Mouse (Mus musculus) thymus, postnatal 14 days (tissue): ENCODE data around the gene Cacna1c.

ENCODE experiments used
- DNase-seq: peaks from one replicate; pipeline ENCODE4 v3.0.0; 2021

Cacna1c gene

GRCm38 (mm10) chr6:118731937-118732336, 464.3 kb downstream of the Cacna1c start:
- DNase-seq, result no peak

DNA sequence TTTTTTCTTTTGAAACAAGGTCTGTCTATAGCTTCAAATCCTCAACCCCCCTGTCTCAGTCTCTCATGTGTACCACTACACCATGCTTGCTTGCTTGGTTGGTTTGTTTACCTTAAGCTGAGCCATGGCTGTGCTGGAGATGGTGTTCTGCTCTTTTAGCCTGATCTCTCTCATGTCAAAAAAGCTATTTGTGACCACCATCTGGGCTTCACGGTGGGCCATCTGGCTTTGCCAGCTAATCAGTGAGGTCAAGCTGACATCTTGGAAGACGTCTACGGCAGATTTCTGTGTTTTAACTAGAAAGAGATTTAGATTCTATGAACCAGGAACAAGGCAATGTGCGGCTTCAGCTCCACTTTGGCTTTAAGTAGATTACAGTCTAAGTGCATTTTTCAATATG, 471.3 kb downstream of the Cacna1c start:
- DNase-seq, result no peak

DNA sequence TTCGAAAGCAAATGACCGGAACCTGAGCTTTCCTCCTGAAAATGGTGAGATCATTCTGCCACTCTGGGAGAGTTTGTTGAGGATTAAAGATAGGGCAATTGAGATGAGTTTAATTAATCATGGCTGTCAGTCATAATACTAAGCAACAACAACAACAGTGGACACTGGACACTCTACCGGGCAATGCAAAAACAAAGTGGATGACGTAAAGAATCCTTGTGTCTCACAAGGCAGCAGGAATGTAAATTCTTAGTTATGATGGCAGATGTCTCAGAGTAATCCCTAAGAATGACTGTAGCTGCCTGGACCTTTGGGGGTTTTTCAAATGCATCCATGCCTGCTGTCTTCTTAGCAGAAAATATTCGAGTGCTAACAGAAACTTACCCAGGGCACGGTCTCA, 471.8 kb downstream of the Cacna1c start:
- no peak for DNase-seq

GRCm38 (mm10) chr6:118722336-118722735, 473.9 kb downstream of the Cacna1c start:
- no peak for DNase-seq

GRCm38 (mm10) chr6:118719486-118719885, 476.7 kb downstream of the Cacna1c start:
- no peak for DNase-seq

- no peak for DNase-seq
Observed at GRCm38 (mm10) chr6:118713286-118713685, 482.9 kb downstream of the Cacna1c start.

DNA sequence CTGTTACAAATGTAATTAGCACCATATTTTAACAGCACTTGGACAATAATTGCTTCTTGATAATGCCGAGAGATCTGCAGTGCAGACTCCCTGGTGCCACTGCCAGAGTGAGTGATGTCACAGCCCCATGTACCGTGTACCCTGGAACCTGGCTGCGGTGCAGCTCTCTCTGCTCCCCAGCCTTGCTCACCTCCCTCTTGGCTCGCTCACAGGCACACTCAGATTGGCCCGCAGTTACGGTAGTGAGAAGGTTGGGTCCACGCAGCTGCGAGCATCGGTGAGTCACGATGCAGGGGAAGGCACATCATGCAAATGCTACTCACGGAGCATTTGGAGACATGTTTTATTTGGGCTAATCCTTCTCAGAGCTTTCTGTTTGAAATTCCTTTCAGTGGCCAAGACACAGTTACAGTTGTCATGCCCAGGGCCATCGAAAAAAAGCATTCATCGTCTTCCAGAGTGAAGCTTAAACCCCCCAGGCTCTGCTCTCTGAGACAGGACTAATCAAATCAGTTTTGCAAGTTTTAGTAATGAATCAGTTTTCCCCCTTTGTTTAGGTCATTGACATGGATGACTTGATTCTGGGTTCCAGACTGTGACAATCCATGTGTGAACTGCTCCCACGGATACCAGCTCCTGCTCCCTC, 484.4 kb downstream of the Cacna1c start:
- no peak for DNase-seq

DNA sequence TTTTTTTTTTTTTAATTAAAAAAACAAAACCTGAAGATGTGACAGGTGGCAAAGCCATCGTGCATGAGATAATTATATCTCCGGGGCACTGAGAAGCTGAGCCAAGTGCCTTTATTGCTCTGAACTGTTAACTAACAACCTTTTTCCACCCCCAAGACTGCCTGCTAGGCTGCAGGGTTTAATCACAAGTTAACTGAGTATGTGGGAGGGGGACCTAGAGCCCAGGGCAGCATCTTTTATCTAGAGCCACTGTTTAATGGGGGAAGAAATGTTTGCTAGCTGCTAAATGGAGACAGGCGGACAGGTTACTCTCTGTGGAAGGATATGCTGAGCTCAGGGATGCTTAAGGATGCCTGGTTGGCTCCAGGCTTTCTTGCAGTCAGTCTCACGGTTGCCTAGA, 489.2 kb downstream of the Cacna1c start:
- no peak for DNase-seq

- no peak for DNase-seq
Observed at GRCm38 (mm10) chr6:118705840-118706239, 490.4 kb downstream of the Cacna1c start.

DNA sequence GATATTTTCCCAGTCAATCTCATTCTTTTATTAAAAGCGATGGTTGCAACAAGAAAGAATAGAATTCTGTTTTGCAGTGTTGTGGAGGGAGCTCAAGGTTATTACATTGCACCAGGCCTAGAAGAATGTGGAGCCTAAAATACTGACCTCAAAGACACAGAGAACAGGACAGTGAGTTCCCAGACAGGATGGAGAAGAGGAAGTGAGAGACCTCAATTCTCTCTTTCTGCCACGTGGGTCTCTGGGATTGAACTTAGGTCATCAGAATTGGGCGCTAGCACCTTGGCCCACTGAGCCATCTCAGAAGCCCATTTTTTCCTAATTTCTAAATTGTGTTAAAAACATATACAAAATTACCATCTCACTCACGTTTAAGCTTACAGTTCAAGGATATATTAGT, 501.6 kb downstream of the Cacna1c start:
- DNase-seq, result no peak

GRCm38 (mm10) chr6:118689447-118689846, 506.8 kb downstream of the Cacna1c start:
- no peak for DNase-seq

GRCm38 (mm10) chr6:118688856-118689255, 507.4 kb downstream of the Cacna1c start:
- no peak for DNase-seq

GRCm38 (mm10) chr6:118680814-118681213, 515.4 kb downstream of the Cacna1c start:
- no peak for DNase-seq

- DNase-seq, result no peak
Observed at GRCm38 (mm10) chr6:118678031-118678430, 518.2 kb downstream of the Cacna1c start.

DNA sequence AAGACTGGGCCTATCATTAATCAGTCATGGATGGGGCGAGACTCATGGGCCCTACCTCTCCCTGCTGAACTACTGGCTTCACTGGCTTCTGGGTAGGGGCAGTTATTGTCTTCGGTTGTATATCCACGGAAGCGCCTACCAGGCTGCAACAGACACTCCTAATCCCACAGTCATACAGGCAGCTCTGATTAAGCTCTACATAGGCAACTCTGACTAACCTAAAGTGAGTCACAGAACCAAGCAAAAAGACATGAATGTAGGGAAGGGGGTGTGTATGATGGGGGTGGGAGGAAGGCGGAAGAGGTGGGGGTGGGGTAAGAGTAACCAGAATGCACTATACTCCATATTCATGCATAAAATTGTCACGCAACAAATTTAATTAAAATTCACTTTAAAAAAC, 518.9 kb downstream of the Cacna1c start:
- DNase-seq, result no peak

DNA sequence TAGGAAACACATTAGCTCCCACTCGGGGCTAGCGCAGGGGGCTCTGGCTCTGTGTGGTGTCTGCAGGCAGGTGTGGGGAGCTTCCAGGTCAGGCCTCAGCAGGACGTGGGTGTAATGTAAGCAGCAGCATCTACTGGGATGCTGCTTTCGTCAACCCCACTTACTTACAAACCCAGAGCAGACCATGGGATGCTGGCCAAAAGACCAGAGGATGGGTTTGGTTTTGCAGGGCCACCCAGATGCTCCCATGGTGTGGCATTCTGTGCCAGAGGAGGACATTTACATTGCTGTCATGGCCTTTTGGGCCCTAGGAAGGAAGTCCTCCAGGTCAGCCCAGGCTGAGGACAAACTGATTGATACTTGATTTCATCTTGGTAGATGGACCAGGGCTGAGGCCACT, 521.4 kb downstream of the Cacna1c start:
- DNase-seq, result no peak

GRCm38 (mm10) chr6:118673974-118674695, 522.1 kb downstream of the Cacna1c start:
- no peak for DNase-seq

DNA sequence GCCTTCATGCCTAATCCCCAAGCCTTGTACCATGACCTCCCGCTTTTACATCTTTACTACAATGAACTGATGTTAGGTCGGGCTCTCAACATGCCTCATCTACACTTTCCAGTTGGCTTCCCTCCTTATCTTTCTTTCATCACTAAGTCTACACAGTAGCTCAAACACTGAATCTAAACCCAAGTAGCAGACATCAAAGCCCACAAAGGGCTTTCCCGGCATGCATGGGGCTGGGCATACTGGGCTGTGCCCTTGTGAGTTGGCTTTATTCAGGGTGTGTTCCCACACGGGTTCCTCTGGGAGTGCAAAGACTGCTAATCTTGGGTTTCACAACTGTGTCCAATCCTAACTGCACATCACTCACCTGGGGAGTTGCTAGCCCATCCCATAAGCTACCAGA, 542.9 kb downstream of the Cacna1c start:
- DNase-seq, result no peak

GRCm38 (mm10) chr6:118649121-118649783, 547.0 kb downstream of the Cacna1c start:
- DNase-seq, result no peak

- peak; percentile 50 for DNase-seq
Observed at GRCm38 (mm10) chr6:118646265-118647061, 549.8 kb downstream of the Cacna1c start.

DNA sequence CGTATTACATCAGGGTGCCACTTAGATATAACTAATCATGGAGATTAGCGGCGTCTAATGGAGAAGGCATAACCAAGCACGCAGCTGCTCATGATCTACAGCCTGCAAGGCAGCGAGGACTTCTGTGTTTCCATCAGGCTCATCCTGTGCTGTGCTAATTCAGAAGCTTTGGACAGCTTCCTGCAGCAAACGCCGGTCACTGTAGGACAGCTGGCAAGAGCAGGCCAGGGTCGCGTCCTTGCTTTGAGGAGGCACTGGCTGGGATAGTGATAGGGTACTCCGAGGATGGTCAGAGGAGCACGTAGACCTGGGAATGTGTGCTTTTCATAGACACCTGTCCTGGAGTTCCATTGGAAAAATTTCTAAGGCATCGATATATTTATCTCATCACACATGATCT, 551.4 kb downstream of the Cacna1c start:
- no peak for DNase-seq

DNA sequence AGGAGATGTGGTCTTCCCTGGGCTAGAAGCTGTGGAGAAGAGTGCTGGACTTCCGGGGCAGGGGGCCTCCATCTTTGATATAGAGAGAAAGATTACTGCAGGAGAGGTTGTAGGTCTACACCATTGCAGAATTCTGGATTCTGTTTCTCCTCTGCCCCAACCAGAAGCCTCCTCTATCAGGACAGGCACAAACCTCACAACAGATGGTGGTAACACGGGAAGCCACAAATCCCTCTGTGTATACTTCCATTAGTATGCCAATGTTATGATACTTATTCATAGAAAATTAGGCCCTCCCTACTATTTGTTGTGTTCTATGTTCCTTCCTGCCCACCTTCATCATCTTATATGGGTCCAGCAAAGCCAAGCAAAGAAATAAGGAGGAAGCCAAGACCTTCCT, 552.7 kb downstream of the Cacna1c start:
- DNase-seq, result no peak

DNA sequence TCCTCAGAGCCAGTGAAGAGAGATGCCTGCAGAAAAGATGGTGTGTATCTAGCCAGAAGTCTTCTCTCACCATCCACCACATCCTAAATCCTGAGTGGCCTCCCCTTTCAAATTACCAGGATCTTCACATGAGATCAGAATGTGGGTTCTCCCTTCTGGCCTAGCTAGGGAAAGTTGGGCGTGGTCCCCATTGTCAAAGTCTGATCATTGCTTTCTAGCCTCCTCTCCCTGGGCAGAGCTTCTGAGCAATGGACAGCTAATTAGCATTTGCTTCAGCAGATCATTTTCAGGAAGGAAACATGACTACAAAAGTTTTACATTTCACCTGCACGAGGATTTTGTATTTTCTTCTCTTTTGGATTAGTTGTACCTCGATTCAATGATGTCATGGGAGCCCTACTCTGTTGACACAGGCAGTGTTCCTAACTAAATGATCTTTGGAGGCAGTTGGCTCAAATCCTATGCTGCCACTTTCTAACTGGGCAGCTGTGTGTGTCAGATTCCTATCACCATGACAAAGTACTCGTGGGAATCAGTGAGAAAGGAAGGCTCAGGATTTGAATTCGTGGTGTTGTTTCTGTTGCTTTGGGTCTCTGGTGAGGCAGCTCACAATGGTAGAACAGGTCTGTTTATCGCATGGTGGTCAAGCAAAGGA, 554.4 kb downstream of the Cacna1c start:
- no peak for DNase-seq
